Mouse (Mus musculus) midbrain, postnatal 0 days (tissue): ENCODE data around the gene D330020A13Rik. TPM values are rescaled to one million over a fixed set of nuclear protein-coding genes. Genes with fewer than 3 reads are reported as not detected.
A peak's percentile ranks its signal among the peaks of the same experiment; 100 is the strongest.
"Not testable (repeated sequence)": the region's sequence is repeated elsewhere in the genome, so short reads cannot be mapped to it uniquely, and the experiment has no call there.

Experiments used
- ATAC-seq: fragments of 200-750 bp; cut with Nextera tagmentation; 2 replicates; pipeline ENCODE4 v1.8.0; 2017; ENCODE audit warnings: moderate number of reproducible peaks, mild to moderate bottlenecking, moderate TSS enrichment, moderate library complexity; ENCODE audit not compliant: low FRiP score
- DNase-seq: peaks from one replicate; pipeline ENCODE4 v3.0.0-alpha.2; 2015; ENCODE audit warnings: low spot score
- H3K27ac ChIP-seq: fragments of 300-500 bp; sonication (generic); 2 replicates; pipeline ENCODE4 v1.5.1; 2014; ENCODE audit warnings: low read depth, mild to moderate bottlenecking, low read length, mixed read lengths
- H3K27me3 ChIP-seq: fragments of 300-500 bp; sonication (generic); 2 replicates; pipeline ENCODE4 v1.6.1; 2014; ENCODE audit warnings: low read length, control low read depth, mixed read lengths; ENCODE audit not compliant: insufficient read depth
- H3K36me3 ChIP-seq: fragments of 300-500 bp; sonication (generic); 2 replicates; pipeline ENCODE4 v1.6.1; 2014; ENCODE audit warnings: low read length, control low read depth, mixed read lengths; ENCODE audit not compliant: insufficient read depth
- H3K4me1 ChIP-seq: fragments of 300-500 bp; sonication (generic); 2 replicates; pipeline ENCODE4 v1.6.1; 2014; ENCODE audit warnings: mild to moderate bottlenecking, control low read depth, antibody characterized with exemption, low read length, mixed read lengths; ENCODE audit not compliant: insufficient read depth
- H3K4me2 ChIP-seq: fragments of 300-500 bp; sonication (generic); 2 replicates; pipeline ENCODE4 v1.6.1; 2014; ENCODE audit warnings: low read depth, mild to moderate bottlenecking, low read length, mixed read lengths; ENCODE audit not compliant: poor library complexity, severe bottlenecking
- H3K4me3 ChIP-seq: fragments of 300-500 bp; sonication (generic); 2 replicates; pipeline ENCODE4 v1.5.1; 2014; ENCODE audit warnings: low read depth, mild to moderate bottlenecking, low read length, moderate library complexity
- H3K9ac ChIP-seq: fragments of 300-500 bp; sonication (generic); replicated peaks from 2 replicates; pipeline ENCODE4 v1.6.1; 2014; ENCODE audit warnings: mild to moderate bottlenecking, low read length, moderate library complexity, mixed read lengths; ENCODE audit not compliant: poor library complexity, severe bottlenecking
- H3K9me3 ChIP-seq: fragments of 300-500 bp; sonication (generic); 2 replicates; pipeline ENCODE4 v1.6.1; 2016; ENCODE audit warnings: low read length, control low read depth
- CTCF ChIP-seq: IDR thresholded peaks from 2 replicates; pipeline ENCODE4 v1.5.1; 2016; ENCODE audit warnings: antibody characterized with exemption, mild to moderate bottlenecking
- WGBS: fragments of 180-500 bp; shearing (Covaris S2); extraction: QIAGEN DNeasy Blood & Tissue Kit; methylation state at CpG from one replicate; pipeline ENCODE4 v1.1.7; 2014; 5-methylcytosine and 5-hydroxymethylcytosine counted together
- polyA plus RNA-seq: library from polyadenylated mRNA; unstranded; fragments of >200 nt; fragmentation: Nextera tagmentation; extraction: Ambion mirVana; gene quantifications from 2 replicates; pipeline ENCODE4 v1.2.1, GENCODE M21; 2015
- total RNA-seq: library from RNA; depleted of rRNA; stranded (reverse); fragments of >200 nt; gene quantifications from 2 replicates; pipeline ENCODE4 v1.2.3, GENCODE M21; 2014

D330020A13Rik gene
- total and polyA plus RNA-seq, 2 experiments from 2014 or later = 0.20 TPM; not detected in 1

DNA sequence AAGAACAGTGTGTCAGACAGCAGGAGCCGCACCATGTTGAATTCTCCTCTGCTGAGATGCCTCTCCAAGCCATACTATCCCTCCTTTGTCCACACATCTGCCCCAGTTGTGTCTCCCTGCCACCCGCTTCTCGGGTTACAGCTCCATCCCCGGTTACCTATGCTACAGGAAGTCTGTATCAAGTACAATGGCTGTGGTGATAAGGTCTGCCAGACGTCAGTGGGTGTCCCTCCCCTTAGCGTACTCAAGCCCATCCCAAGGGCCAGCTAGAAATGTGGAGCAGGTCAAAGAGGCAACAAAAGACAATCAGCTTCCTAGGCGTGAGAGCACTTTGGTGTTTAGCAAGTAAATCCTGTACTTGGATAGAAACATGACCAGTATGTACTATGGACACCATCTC is 5.6 kb upstream of the D330020A13Rik start:
- Histone ChIP-seq H3K4me1 (no peaks in the 10 kb centered on the region), H3K4me3 (no peak overlapping the region), H3K9ac (no peak overlapping the region), H3K27me3 (0 out of 2 replicates have a peak, but pooled peaks cover 3% of the 10 kb centered on the region), H3K4me2 (no peak overlapping the region), H3K27ac (no peak overlapping the region), H3K36me3 (no peaks in the 10 kb centered on the region), H3K9me3 (no peaks in the 10 kb centered on the region)
- WGBS = 49% methylated on average over 7 of the region's 7 CpGs
- no peak for ATAC-seq
- no peak for DNase-seq
- no peak for TF ChIP-seq CTCF

- H3K27me3 ChIP-seq = 0 out of 2 replicates have a peak, but pooled peaks cover 3% of the 10 kb centered on the region
- TF ChIP-seq CTCF = no peak
- H3K4me2 ChIP-seq = no peak overlapping the region
- no peak overlapping the region for H3K27ac ChIP-seq
- H3K36me3 ChIP-seq = no peaks in the 10 kb centered on the region
- H3K9me3 ChIP-seq = no peaks in the 10 kb centered on the region
- ATAC-seq (no peak), DNase-seq (no peak)
- H3K9ac ChIP-seq = no peak overlapping the region
- no peaks in the 10 kb centered on the region for H3K4me1 ChIP-seq
- H3K4me3 ChIP-seq = no peak overlapping the region
- 86% methylated on average over 4 of the region's 4 CpGs for WGBS
These were observed 4.7 kb upstream of the D330020A13Rik start for GRCm38 (mm10) chr6:120289430-120289829.

DNA sequence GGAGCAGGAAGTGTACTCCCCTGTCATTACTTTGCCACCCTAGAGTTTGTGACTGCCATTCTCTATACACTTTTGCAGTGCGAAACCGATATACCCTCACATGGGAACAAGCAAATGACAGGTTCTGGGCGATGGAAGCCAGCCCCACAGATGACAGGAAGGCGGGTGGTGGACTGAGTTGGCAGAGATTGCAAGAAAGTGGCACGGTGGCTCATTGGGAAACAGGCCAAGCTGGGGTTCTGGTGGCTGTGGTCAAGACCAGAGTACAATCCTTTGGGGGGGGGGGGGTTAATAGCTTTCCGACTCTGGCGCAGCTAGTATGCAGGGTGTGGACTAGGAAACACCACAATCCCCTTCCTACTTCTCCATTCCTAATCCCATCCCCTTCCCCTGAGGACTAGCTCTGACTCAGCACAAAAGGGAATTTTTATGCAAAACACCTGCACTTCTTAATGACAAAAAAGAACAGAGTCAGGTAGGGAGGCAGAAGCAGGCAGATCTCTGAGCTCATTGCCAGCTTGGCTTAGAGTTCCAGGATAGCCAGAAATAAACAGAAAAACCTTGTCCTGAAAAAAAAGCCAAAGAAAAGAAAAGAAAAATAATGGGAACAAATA is 2.7 kb upstream of the D330020A13Rik start:
- 88% methylated on average over 7 of the region's 7 CpGs for WGBS
- no peaks in the 10 kb centered on the region for H3K36me3 ChIP-seq
- no peaks in the 10 kb centered on the region for H3K9me3 ChIP-seq
- no peaks in the 10 kb centered on the region for H3K4me1 ChIP-seq
- H3K27me3 ChIP-seq = peaks cover 6% of the 10 kb centered on the region; the same call in 1 of the 2 replicates
- no peak overlapping the region for H3K9ac ChIP-seq
- no peak for ATAC-seq
- TF ChIP-seq CTCF = no peak
- H3K4me3 ChIP-seq = no peak overlapping the region
- H3K27ac ChIP-seq = no peak overlapping the region
- no peak overlapping the region for H3K4me2 ChIP-seq
- DNase-seq = no peak

- H3K9ac ChIP-seq = peak overlapping the region; percentile 51
- no peak overlapping the region for H3K27ac ChIP-seq
- TF ChIP-seq CTCF = no peak
- no peaks in the 10 kb centered on the region for H3K4me1 ChIP-seq
- peak overlapping the region; percentile 95 for H3K4me2 ChIP-seq
- no peaks in the 10 kb centered on the region for H3K9me3 ChIP-seq
- H3K27me3 ChIP-seq = peaks cover 6% of the 10 kb centered on the region; the same call in 1 of the 2 replicates
- WGBS = under 1% methylated on average over 16 of the region's 16 CpGs
- peak; percentile 34; the same call in 1 of the 2 replicates for ATAC-seq
- peak; percentile 17 for DNase-seq
- H3K4me3 ChIP-seq = peak overlapping the region; percentile 67
- H3K36me3 ChIP-seq = no peaks in the 10 kb centered on the region
These were observed 595 bp downstream of the D330020A13Rik start for GRCm38 (mm10) chr6:120294785-120295133.

GRCm38 (mm10) chr6:120296589-120296988 is 2.4 kb downstream of the D330020A13Rik start:
- H3K4me3 ChIP-seq, ATAC-seq, H3K27ac ChIP-seq, DNase-seq, H3K27me3 ChIP-seq, H3K4me2 ChIP-seq, H3K9ac ChIP-seq, H3K4me1 ChIP-seq, H3K9me3 ChIP-seq, H3K36me3 ChIP-seq: not testable (repeated sequence)
- 97% methylated on average over 2 of the region's 2 CpGs for WGBS
- peak; percentile 55 for TF ChIP-seq CTCF

DNA sequence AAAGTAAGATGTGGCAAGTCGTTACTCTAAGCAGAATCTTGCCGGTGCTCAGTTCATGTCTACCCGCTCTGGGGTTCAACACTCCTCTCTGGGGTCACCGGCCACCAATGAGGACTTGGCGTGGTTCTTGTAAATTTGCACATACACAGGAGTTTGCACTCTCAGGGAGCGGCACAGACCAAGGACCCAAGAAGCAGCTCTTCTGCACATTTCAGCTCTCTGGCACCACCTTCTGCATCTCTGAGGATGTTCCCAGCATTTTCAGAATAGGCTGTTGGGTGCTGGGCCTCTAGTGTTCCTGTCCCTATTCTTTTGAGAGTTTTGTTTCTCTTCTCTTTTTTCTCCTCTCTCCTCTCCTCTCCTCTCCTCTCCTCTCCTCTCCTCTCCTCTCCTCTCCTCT is 7.0 kb downstream of the D330020A13Rik start:
- DNase-seq (peak; percentile 81), ATAC-seq (no peak)
- Histone ChIP-seq H3K4me2 (no peak overlapping the region), H3K27ac (no peak overlapping the region), H3K27me3 (no peaks in the 10 kb centered on the region; the same call in 1 of the 2 replicates), H3K9me3 (no peaks in the 10 kb centered on the region), H3K4me1 (no peaks in the 10 kb centered on the region), H3K4me3 (no peak overlapping the region), H3K9ac (no peak overlapping the region), H3K36me3 (no peaks in the 10 kb centered on the region)
- TF ChIP-seq CTCF = peak; percentile 85
- 32% methylated on average over 6 of the region's 6 CpGs for whole genome bisulfite sequencing
